Mouse (Mus musculus) neural tube, embryonic 15.5 days (tissue): ENCODE results near the gene Cd44. TPM values are rescaled to one million over a fixed set of nuclear protein-coding genes. Genes with fewer than 3 reads are reported as not detected.

Experiments used
- ATAC-seq: fragments of 200-750 bp; cut with Nextera tagmentation; 2 replicates; pipeline ENCODE4 v1.8.0; 2017; ENCODE audit warnings: mild to moderate bottlenecking, moderate TSS enrichment, moderate library complexity; ENCODE audit not compliant: low FRiP score
- H3K27ac ChIP-seq: fragments of 300-500 bp; sonication (generic); replicated peaks from 2 replicates; pipeline ENCODE4 v1.5.1; 2015; ENCODE audit warnings: mild to moderate bottlenecking, inconsistent platforms
- H3K27me3 ChIP-seq: fragments of 300-500 bp; sonication (generic); replicated peaks from 2 replicates; pipeline ENCODE4 v1.6.1; 2015; ENCODE audit warnings: inconsistent platforms
- H3K36me3 ChIP-seq: fragments of 300-500 bp; sonication (generic); 2 replicates; pipeline ENCODE4 v1.6.1; 2015; ENCODE audit warnings: inconsistent platforms
- H3K4me1 ChIP-seq: fragments of 300-500 bp; sonication (generic); 2 replicates; pipeline ENCODE4 v1.6.1; 2015; ENCODE audit warnings: inconsistent platforms
- H3K4me2 ChIP-seq: fragments of 300-500 bp; sonication (generic); 2 replicates; pipeline ENCODE4 v1.6.1; 2015; ENCODE audit warnings: inconsistent platforms, mild to moderate bottlenecking, moderate library complexity
- H3K4me3 ChIP-seq: fragments of 300-500 bp; sonication (generic); replicated peaks from 2 replicates; pipeline ENCODE4 v1.5.1; 2015; ENCODE audit warnings: mild to moderate bottlenecking, inconsistent platforms
- H3K9ac ChIP-seq: fragments of 300-500 bp; sonication (generic); replicated peaks from 2 replicates; pipeline ENCODE4 v1.6.1; 2015; ENCODE audit warnings: mild to moderate bottlenecking, inconsistent platforms
- H3K9me3 ChIP-seq: fragments of 300-500 bp; sonication (generic); replicated peaks from 2 replicates; pipeline ENCODE4 v1.6.1; 2016; ENCODE audit warnings: inconsistent platforms
- WGBS: fragments of 180-500 bp; shearing (Covaris S2); methylation state at CpG from one replicate; pipeline ENCODE4 v1.1.7; 2015; ENCODE audit warnings: mixed read lengths; 5-methylcytosine and 5-hydroxymethylcytosine counted together
- polyA plus RNA-seq: library from polyadenylated mRNA; unstranded; fragments of >200 nt; fragmentation: Nextera tagmentation; extraction: Ambion mirVana; gene quantifications from 2 replicates; pipeline ENCODE4 v1.2.1, GENCODE M21; 2015

Cd44 gene
- polyA plus RNA-seq, 1 experiment from 2014 or later, result 6.9 TPM

GRCm38 (mm10) chr2:102934834-102935233 lies 33.4 kb upstream of the Cd44 start:
- Histone ChIP-seq H3K9ac (no peak overlapping the region), H3K4me2 (no peak overlapping the region), H3K9me3 (no peaks in the 10 kb centered on the region), H3K27ac (no peak overlapping the region), H3K4me1 (no peaks in the 10 kb centered on the region), H3K27me3 (no peaks in the 10 kb centered on the region), H3K4me3 (no peak overlapping the region), H3K36me3 (no peaks in the 10 kb centered on the region)
- 82% methylated on average over 3 of the region's 3 CpGs for WGBS
- ATAC-seq, result no peak

- no peak overlapping the region for H3K9ac ChIP-seq
- no peak overlapping the region for H3K27ac ChIP-seq
- H3K27me3 ChIP-seq, result no peaks in the 10 kb centered on the region
- no peak overlapping the region for H3K4me2 ChIP-seq
- ATAC-seq, result no peak
- no peaks in the 10 kb centered on the region for H3K9me3 ChIP-seq
- H3K4me3 ChIP-seq, result no peak overlapping the region
- no peaks in the 10 kb centered on the region for H3K36me3 ChIP-seq
- no peaks in the 10 kb centered on the region for H3K4me1 ChIP-seq
Measured at GRCm38 (mm10) chr2:102933787-102934186, 32.3 kb upstream of the Cd44 start.

GRCm38 (mm10) chr2:102933142-102933541 lies 31.7 kb upstream of the Cd44 start:
- ATAC-seq, result no peak
- no peaks in the 10 kb centered on the region for H3K4me1 ChIP-seq

GRCm38 (mm10) chr2:102932667-102933066 lies 31.2 kb upstream of the Cd44 start:
- H3K36me3 ChIP-seq, result no peaks in the 10 kb centered on the region
- no peak for ATAC-seq
- 5% methylated on average over 1 of the region's 1 CpGs for WGBS
- no peak overlapping the region for H3K4me3 ChIP-seq
- no peaks in the 10 kb centered on the region for H3K9me3 ChIP-seq
- H3K27ac ChIP-seq, result no peak overlapping the region
- no peak overlapping the region for H3K9ac ChIP-seq
- H3K4me2 ChIP-seq, result no peak overlapping the region
- no peaks in the 10 kb centered on the region for H3K27me3 ChIP-seq
- H3K4me1 ChIP-seq, result no peaks in the 10 kb centered on the region

More at GRCm38 (mm10) chr2:102933142-102933541, 31.7 kb upstream of the Cd44 start:
- Histone ChIP-seq H3K36me3 (no peaks in the 10 kb centered on the region), H3K9me3 (no peaks in the 10 kb centered on the region), H3K27me3 (no peaks in the 10 kb centered on the region), H3K4me3 (no peak overlapping the region), H3K9ac (no peak overlapping the region), H3K4me2 (no peak overlapping the region), H3K27ac (no peak overlapping the region)
- 21% methylated on average over 4 of the region's 4 CpGs for WGBS

- H3K9me3 ChIP-seq, result no peaks in the 10 kb centered on the region
- ATAC-seq, result no peak
- H3K27ac ChIP-seq, result no peak overlapping the region
- H3K4me2 ChIP-seq, result no peak overlapping the region
- H3K4me1 ChIP-seq, result no peaks in the 10 kb centered on the region
- H3K36me3 ChIP-seq, result no peaks in the 10 kb centered on the region
- H3K4me3 ChIP-seq, result no peak overlapping the region
- H3K9ac ChIP-seq, result no peak overlapping the region
- H3K27me3 ChIP-seq, result no peaks in the 10 kb centered on the region
Measured at GRCm38 (mm10) chr2:102928211-102928610, 26.7 kb upstream of the Cd44 start.

- no peaks in the 10 kb centered on the region for H3K4me1 ChIP-seq
- no peak overlapping the region for H3K4me2 ChIP-seq
- WGBS, result 89% methylated on average over 1 of the region's 1 CpGs
- H3K4me3 ChIP-seq, result no peak overlapping the region
- H3K36me3 ChIP-seq, result no peaks in the 10 kb centered on the region
- ATAC-seq, result no peak
- no peaks in the 10 kb centered on the region for H3K27me3 ChIP-seq
- H3K9ac ChIP-seq, result no peak overlapping the region
- no peaks in the 10 kb centered on the region for H3K9me3 ChIP-seq
- no peak overlapping the region for H3K27ac ChIP-seq
Measured at GRCm38 (mm10) chr2:102924480-102924879, 23.0 kb upstream of the Cd44 start.

GRCm38 (mm10) chr2:102923682-102924081 lies 22.2 kb upstream of the Cd44 start:
- WGBS, result 77% methylated on average over 3 of the region's 3 CpGs
- H3K27me3 ChIP-seq, result no peaks in the 10 kb centered on the region
- no peak overlapping the region for H3K27ac ChIP-seq
- no peaks in the 10 kb centered on the region for H3K9me3 ChIP-seq
- H3K4me3 ChIP-seq, result no peak overlapping the region
- H3K4me1 ChIP-seq, result no peaks in the 10 kb centered on the region
- ATAC-seq, result no peak
- H3K36me3 ChIP-seq, result no peaks in the 10 kb centered on the region
- no peak overlapping the region for H3K9ac ChIP-seq
- no peak overlapping the region for H3K4me2 ChIP-seq

GRCm38 (mm10) chr2:102922066-102922465 lies 20.6 kb upstream of the Cd44 start:
- Histone ChIP-seq H3K27ac (no peak overlapping the region), H3K27me3 (no peaks in the 10 kb centered on the region), H3K4me2 (no peak overlapping the region), H3K9me3 (no peaks in the 10 kb centered on the region), H3K4me3 (no peak overlapping the region), H3K36me3 (no peaks in the 10 kb centered on the region), H3K9ac (no peak overlapping the region), H3K4me1 (no peaks in the 10 kb centered on the region)
- 89% methylated on average over 3 of the region's 3 CpGs for WGBS
- no peak for ATAC-seq

GRCm38 (mm10) chr2:102918301-102918700 lies 16.8 kb upstream of the Cd44 start:
- WGBS, result 91% methylated on average over 1 of the region's 1 CpGs
- H3K36me3 ChIP-seq, result no peaks in the 10 kb centered on the region
- H3K27ac ChIP-seq, result no peak overlapping the region
- no peak overlapping the region for H3K4me2 ChIP-seq
- no peaks in the 10 kb centered on the region for H3K27me3 ChIP-seq
- no peaks in the 10 kb centered on the region for H3K4me1 ChIP-seq
- ATAC-seq, result no peak
- H3K9ac ChIP-seq, result no peak overlapping the region
- no peak overlapping the region for H3K4me3 ChIP-seq
- no peaks in the 10 kb centered on the region for H3K9me3 ChIP-seq

- Histone ChIP-seq H3K4me2 (no peak overlapping the region), H3K4me3 (no peak overlapping the region), H3K4me1 (no peaks in the 10 kb centered on the region), H3K9ac (no peak overlapping the region), H3K27me3 (no peaks in the 10 kb centered on the region), H3K36me3 (no peaks in the 10 kb centered on the region), H3K27ac (no peak overlapping the region), H3K9me3 (no peaks in the 10 kb centered on the region)
- no peak for ATAC-seq
- WGBS, result 74% methylated on average over 3 of the region's 3 CpGs
Measured at GRCm38 (mm10) chr2:102916596-102916995, 15.1 kb upstream of the Cd44 start.

GRCm38 (mm10) chr2:102914675-102915074 lies 13.2 kb upstream of the Cd44 start:
- no peaks in the 10 kb centered on the region for H3K9me3 ChIP-seq
- no peak overlapping the region for H3K27ac ChIP-seq
- H3K4me3 ChIP-seq, result no peak overlapping the region
- no peak overlapping the region for H3K4me2 ChIP-seq
- H3K4me1 ChIP-seq, result no peaks in the 10 kb centered on the region
- ATAC-seq, result no peak
- 84% methylated on average over 5 of the region's 5 CpGs for WGBS
- H3K9ac ChIP-seq, result no peak overlapping the region
- H3K36me3 ChIP-seq, result no peaks in the 10 kb centered on the region
- no peaks in the 10 kb centered on the region for H3K27me3 ChIP-seq

GRCm38 (mm10) chr2:102913833-102914545 lies 12.5 kb upstream of the Cd44 start:
- Histone ChIP-seq H3K4me3 (no peak overlapping the region), H3K27me3 (no peaks in the 10 kb centered on the region), H3K4me2 (no peak overlapping the region), H3K4me1 (no peaks in the 10 kb centered on the region), H3K9ac (no peak overlapping the region), H3K9me3 (no peaks in the 10 kb centered on the region), H3K36me3 (no peaks in the 10 kb centered on the region), H3K27ac (no peak overlapping the region)
- ATAC-seq, result no peak
- 74% methylated on average over 11 of the region's 11 CpGs for WGBS
